Mouse (Mus musculus) Muller cell, postnatal 12 days (primary cell): ENCODE results near the gene A330070K13Rik.

Source experiments
- DNase-seq: peaks from one replicate; pipeline ENCODE4 v3.0.0-alpha.2; 2015; ENCODE audit errors: inconsistent ontology term

The A330070K13Rik gene

DNA sequence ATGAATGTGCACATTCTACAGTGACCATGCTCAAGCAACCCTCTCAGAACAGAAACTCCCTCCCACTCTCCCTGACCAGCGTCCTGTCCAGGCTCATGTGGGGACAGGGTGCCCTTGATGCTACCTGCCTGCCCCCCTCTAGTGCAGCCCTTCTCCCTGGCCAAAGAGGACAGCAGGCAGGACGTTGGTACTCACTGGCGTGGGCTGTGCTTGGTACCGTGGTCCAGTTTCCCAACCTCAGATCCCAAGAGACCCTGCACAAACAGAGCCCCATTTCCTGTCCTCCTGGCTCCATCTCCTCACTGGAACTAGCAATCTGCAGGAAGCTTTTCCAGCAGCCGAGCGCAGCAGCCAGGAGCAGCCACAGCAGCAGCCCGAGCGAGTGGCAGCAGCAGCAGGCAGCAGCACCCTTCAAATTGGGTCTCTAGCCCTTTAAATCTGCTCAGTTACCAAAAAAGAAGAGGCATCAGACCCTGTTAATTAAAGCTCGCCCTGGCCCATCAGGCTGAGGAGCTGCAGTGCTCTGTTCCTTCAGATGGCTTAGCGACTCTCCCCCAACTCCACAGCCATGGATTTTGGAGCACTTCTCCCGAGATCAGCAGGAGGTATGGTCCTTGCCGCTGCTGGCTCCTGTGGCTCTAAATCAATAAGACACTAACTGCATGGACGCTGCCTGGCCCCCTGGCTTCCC, at the start of gene A330070K13Rik:
A330070K13Rik (minus strand) TSS at position 410 of the 691 bp plus-strand sequence.
- DNase-seq, result no peak

DNA sequence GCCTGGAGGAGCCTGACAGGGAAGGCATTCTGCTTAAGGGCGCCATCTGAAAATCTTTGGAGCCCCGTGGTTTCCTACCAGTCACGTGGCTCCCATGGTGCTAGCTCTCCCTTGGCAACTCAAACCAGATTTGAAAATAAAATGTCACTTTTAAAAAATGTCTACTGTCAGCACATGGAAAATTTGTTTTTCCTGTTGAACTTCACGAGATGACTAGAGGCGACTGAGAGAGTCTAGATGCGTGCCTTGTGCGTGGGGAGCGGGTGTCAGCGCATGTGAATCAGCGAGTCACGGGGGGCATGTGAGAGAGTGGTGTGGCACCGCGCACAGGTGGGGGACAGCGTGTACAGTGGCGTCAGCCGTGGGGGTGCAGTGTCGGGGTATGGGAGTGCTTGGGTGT, 27.1 kb upstream of the A330070K13Rik start:
- DNase-seq, result no peak

DNA sequence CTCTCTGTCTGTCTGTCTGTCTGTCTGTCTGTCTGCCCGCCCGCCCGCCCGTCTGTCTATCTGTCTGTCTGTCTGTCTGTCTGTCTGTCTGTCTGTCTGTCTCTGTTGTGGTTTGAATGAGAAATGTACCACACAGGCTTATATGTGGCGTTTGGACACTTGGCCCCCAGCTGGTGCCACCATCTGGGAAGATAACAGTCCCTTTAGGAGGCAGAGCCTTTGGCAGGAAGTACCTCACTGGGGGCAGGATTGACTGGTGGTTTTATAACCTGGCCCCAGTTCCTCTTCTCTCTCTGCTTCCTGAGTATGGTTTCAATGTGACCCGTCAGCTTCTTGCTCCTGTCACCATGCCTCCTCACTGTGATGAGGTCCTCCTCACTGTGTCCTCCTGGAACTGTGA, 25.3 kb upstream of the A330070K13Rik start:
- no peak for DNase-seq

DNA sequence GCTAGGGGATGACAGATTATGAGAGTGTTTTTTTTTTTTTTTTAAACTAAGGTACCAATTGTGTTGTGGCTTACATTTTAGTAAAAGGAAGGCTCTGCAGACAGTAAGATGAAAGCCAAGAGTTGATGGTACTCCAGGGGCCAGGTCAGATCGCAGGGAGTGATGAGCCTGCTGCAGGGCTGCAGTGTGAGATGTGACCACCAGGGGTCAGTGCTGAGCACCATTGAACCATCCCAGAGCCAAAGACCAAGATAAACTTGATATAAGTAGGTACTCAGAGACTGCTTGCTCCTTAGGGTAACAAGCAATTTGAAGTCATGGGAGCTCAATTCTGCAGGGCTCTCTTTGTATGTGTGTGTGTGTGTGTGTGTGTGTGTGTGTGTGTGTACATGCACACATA, 20.8 kb upstream of the A330070K13Rik start:
- no peak for DNase-seq

DNA sequence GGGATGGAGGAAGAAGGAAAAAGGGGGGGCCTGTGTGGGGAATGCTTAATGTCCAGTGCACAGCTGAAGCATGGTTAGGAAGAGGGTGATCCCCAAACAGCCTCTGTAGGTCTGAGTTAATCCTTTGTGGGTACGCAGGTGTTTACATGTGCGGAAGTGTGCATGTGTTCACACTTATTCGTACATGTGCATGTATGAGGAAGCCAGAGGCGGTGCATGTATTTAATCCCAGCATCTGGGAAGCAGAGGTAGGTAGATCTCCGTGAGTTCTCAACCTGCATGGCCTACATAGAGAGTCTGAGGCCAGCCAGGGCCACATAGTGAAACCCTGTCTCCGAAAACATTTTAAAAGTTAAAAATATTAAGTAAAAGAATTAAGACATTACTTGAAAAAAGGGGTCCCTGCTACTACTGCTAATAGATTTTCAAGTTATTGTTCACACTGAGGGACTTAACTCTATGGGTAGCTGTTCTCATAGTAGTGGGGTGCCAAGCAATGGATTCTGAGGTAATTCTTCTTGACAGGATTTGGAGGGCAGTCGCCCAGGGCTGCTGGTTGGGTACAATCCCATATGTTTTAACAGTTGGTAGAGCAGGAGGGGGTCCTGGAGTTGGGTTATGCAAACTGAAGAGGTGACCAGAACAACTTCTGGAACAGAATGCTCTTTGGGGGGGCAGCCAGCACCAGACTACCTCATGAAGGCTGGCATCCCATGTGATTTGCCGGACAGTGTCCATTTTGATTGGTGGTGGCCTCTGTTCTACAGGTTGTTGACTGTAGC, 15.9 kb upstream of the A330070K13Rik start:
- no peak for DNase-seq

DNA sequence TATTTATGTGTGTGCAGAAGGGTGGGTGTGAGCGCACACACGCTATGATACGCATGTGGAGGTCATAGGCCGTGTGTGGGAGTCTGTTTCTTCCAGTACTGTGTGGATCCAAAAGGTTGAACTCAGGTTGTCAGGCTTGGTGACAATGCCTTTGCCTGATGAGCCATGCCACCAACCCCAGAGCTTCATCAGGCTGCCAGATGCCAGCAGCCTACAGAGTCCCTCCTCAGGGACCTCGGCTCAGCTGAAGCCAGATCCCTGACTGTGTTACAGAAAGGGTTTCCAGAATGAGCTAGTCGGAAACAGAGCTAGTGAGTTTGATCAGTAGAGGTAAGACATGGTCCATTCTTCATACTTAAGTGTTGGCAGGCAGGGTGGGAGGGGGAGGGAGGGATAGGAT, 10.7 kb upstream of the A330070K13Rik start:
- no peak for DNase-seq

DNA sequence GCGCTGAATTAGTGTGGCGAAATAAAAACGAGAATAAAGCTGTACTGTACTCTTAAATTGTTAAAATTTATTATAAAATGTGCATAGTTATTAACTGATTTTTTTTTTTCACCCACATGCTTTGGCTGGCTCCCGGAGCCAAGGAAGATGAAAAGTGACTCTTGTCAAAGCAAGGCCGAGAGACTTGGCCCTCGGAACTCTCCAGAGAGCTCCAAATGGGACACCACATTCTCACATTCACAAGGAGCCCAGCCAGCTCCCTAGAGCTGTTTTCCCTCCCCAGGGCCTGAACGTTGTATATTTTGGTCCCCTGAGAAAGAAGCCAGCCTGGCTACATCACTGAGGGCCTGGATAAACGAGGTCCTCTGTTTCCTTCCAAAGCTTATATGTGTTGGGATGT, 10.0 kb upstream of the A330070K13Rik start:
- no peak for DNase-seq

DNA sequence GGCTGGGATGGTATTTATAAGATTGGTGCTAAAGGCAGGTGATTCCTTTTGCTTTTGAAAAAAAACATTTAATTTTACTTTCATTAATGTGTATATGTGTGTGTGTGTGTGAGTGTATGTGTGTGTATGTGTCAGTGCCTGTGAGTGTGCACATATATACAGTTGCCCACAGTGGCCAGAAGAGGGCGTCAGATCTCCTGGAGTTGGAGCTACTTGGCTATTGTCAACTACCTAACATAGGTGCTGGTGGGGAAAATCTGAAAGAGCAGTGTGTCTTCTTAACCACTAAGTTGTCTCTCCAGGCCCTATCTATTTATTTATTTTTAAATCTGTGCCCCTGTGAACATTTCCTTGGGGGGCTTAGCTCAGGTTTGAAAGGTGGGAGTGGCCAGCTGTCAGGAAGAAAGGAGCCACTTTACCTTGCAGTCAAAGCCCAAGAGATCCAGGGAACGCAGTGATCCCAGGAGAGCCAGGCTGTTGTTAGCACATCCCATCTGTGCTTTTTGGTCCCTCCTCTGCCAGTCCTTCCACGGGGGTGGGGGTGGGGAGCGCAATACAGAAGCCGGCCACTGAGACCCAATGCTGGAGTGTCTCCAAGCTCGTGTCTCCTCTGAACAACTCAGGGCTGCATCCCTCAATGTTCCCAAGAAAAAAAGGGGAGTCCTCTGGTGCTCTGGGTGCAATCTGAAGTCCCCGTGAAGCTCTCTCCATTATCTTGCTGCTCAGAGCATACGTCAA, 9.4 kb upstream of the A330070K13Rik start:
- DNase-seq, result no peak

DNA sequence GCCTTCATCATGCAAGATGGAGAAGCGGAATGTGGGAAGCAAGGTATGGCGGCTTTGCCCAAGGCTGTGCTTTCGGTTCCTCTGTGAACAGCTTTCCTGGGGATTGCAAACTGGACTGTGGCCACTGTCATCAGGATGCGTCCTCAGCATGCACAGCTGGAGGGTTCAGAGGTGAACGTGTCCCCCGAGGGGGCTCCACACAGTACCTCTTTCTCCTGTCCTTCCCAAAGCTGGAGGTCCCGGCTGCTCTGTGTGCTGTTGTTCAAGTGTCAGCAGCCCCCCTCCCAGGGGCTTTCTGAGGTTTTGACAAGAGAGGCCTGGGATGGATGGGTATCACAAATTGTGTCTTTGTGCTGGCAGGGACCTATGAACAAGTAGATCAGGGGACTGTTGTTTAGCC, 2.0 kb upstream of the A330070K13Rik start:
- no peak for DNase-seq

DNA sequence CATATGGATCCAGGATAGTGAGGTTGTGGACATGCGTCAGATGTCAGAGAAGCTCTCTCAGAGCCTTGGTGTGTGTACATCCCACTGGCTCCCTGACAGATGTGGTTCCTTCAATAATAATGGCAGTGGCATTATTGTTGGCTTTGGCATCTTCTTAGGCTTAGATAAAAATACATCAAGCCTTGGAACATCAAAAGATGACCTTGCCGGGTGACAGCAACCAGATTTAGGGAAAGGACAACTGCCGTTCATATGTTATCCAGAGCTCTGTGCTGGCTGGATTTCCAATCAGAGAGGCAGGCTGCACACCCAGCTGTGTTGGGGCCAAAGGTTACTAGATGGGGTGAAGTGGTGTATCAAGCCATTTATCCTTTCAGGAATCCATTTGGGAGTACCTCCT, 9.0 kb downstream of the A330070K13Rik start:
- DNase-seq, result no peak

DNA sequence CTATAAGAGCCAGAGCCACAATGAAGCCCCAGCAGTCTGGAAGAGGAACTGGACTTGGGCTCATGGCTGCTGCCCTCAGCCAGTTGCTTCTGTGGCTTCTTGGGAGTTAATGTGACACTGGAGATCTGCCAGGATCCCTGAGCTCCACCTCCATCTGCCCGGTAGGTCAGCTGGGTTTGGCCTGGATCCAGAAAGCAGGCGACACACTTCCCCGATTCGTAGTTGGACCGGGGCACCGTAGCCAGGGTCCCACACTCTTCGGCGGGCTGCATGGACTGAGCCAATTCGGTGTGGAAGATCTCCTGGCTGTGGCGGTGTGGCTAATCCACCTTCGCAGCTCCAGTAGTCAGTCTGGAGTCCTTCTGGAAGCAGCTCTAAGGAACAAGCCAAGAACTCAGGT, 15.2 kb downstream of the A330070K13Rik start, which contains the start of gene Caln1:
Caln1 (plus strand) TSS at position 219 of the 400 bp plus-strand sequence.
- no peak for DNase-seq

DNA sequence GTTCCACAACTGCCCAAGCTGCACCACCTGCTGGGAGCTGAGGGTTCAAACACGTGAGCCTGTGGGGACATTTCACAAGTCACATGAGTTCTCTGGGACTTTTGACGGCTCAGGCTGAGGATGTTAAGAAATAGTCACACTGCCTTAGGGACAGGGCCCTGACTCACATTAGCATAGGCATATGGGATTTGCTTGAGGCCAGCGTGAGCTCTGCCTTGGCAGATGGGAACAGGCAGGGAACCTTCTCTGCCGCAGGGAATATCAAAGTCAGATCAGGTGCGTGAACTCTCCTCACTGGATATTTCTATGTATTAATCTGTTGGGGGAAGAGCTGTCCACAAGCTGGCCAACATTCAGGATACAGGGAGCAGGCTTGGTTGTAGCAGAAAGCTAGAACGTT, 16.2 kb downstream of the A330070K13Rik start:
- no peak for DNase-seq

DNA sequence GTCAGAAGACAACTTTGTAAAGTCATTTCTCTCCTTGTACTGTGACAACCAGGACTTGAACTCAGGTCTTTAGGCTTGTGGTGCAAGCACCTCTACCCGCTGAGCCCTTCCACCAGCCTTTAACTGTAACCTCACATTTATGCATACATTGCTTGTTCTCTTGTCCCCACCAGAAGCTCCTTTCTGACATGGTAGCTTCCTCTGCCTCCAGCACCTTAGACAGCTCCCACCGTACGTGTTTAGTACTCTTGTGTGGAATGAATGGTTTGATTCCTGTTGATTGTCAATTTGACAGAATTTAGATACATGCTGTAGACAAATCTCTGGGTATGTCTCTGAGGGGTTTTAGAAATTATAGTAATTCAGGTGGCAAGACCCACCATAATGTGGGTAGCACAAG, 20.7 kb downstream of the A330070K13Rik start:
- peak; percentile 6 for DNase-seq

DNA sequence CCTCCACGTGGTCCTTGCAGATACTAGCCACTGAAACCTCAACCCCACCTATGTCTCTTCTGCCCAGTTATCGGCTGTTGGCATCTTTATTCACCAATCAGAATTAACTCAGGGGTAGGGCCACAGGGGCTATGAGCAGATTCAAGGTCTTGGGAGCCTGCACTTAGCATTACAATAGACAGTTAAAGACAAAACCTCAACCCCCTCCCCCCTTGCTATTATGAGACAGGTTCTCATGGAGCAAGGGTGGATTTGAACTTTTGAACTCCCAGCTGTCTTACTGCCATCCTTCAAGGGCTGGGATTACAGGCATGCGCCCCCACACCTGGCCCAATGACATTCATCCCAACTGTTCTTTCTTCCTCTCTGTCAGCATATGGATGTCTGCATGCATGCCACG, 21.3 kb downstream of the A330070K13Rik start:
- no peak for DNase-seq

DNA sequence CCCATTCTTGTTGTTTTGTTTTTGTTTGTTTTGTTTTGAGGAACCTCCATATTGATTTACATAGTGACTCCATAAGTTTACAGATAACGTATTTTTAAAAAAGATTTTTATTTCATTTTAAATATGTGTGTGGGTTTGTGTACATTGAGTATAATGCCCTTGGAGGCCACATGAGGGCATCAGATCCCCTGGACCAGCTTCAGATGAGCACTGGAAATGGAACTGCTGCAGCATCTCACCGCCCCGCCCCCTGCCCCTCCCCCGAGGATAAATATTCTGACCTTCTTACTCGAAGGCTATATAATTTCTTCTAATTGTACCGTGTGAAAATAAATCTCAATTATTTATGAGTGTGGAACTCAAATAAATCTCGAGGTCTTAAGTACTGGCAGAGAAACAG, 29.2 kb downstream of the A330070K13Rik start:
- DNase-seq, result no peak

DNA sequence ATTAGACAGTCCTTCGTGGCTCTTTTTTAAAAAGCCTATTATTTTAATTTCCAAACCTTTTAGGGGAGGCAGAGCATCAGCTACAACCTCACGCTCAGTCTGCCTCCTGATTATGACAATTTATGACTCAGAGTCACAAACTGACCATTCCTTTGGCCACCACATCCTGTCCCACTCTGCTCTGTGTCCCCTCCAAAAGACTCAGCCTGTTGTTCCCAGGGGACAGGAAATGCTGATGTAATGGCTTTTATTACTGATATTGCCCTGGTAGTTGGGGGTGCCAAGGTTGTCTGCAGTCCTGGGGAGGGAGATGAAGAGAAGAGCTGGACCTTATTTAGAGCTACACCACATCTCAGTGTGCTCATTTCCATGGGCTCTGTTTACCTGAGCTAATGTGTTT, 38.6 kb downstream of the A330070K13Rik start:
- peak; percentile 36 for DNase-seq

DNA sequence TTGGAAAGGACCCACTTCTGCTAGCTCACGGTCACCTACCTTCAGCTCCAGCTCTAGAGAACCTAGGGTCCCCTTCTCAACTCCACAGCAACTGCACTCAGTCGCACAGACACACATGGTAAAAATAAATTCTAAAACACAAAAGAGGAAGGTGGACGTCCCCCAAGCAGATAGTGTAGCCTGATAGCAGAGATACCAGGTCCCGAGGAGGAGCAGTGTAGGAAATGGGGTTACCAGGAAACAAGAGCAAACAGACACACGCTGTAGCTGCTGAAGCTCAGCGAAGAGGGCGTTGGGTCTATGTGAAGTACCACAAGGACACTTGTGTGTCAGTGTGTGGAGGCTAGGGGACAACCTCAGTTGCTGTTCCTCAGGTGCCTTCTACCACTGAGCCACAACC, 39.4 kb downstream of the A330070K13Rik start:
- DNase-seq, result no peak

DNA sequence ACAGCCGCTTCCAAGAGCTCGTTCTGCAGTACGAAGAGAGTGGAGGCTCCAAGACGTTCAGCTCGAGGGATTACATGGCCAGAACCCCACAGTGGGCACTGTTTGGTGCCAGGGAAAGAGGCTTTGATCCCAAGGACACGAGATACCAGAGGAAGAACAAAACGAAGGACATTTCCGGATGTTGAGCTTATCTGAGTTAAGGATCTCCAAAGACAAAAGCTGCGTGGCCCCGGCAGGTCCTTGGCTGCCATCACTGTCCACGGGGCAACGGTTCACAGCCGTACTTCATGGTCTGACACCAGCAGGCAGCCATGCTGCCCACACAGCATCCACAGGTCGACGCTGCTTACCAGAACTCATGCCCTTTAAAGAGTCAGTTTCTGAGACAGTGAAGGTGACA, 43.8 kb downstream of the A330070K13Rik start:
- no peak for DNase-seq

DNA sequence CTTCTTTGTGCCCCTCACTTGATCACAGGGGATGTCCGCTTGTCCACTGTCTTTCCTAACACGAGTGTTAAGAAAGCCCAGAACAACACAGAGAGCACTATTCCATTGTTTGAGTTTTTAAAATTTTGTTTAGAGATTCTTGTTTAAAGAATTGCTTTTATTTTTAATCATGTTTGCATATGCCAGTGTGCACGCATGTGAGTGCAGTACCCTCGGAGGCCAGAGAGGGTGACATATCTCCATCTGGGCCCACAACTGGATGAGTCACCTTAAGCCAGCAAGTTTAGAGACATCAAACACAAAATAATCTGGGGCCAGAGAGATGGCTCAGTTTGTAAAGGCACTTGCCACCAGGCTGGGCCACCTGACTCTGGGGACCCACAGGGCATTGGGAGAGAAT, 49.0 kb downstream of the A330070K13Rik start:
- DNase-seq, result no peak

DNA sequence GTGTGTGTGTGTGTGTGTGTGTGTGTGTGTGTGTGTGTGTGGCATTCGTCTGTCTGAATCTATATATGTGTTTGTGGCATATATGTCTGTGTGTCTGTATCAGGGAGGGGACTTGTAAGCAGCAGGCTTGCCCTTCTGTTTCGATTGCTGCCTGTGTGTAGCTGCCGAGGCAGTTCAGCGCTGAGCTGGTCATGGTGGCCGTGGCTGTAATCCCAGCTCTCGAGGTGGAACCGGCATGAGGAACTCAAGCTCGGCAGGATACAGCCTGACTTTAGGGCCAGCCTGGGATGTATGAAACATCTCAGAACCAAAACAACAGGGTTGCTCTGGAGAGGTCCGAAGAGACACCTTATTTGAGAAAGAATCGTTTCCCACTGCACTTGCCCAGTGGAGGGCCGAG, 50.5 kb downstream of the A330070K13Rik start:
- DNase-seq, result no peak

DNA sequence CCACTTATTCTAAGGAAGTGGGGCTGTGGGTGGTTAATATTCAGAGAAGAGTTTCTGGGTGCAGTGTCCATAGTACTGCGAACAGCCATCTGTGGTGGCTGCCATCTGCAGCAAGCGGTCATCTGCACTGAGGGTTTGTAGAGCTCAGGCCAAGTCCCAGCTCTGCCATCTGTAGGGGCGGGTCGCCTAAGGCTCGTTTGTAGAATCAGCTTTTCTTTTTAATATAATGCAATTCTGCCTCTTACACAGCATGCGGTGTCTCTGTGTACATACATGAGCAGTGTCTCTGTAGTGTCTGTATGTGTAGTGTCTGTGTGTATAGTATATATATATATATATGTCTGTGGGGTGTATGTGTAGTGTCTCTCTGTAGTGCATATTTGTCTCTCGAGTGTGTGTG, 50.9 kb downstream of the A330070K13Rik start:
- DNase-seq, result no peak

DNA sequence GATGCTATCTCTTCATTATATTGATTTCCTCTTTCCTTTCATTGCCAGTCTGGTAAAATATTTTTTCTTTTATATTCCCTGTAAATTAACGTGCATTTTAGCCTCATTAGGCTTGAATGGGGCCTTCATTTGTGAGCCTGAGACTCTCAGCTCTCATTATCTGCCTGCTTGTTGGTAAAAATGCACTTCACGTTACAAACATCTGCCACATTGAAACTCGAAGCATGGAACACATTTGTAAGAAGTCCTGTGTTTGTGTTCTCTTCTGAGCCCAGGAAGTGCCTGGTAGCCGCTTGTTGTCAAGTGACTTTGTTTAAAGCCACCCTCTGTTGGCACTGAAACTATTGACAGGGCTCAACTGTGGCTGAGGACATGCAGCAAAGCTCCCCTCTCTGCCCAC, 53.2 kb downstream of the A330070K13Rik start:
- DNase-seq, result peak; percentile 17

DNA sequence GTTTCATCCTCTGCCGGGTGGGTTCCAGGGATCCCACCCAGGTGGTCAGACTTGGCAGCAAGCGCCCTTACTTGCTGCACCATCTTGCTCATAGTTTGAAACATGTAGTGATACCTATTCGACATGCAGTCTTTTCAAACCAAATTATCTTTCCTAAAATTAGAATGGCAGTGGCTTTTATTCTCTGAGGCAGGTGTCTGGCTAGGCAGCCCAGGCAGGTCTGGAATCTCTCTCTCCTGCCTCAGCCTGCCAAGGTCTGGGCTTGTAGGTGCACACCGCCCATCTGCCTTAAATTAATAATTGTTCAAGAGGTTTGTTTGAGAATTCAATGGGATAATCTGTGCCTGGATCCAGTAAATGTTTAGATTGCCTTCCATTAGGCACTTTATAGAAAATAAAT, 53.6 kb downstream of the A330070K13Rik start:
- no peak for DNase-seq
